ENCODE assay signal across 16 mouse cellular contexts in genomic region chr14:62245557-62245956, GRCm38 (mm10). TPM values are rescaled to one million over a fixed set of nuclear protein-coding genes. Genes with fewer than 3 reads are reported as not detected.
DNase-seq lines count a peak whose midpoint lies in the region; ATAC-seq and TF ChIP-seq lines count a peak whose summit lies in the region.
"Had no signal": no experiment of that assay in that cellular context is flagged by ENCODE, and none has a peak within 500 bp of the region (broad histone marks: within the 10 kb centered on the region; RNA-seq: fewer than 3 reads in every experiment).

No protein-coding gene starts in this region.

- H3K4me3 ChIP-seq in liver, adult 2 months (ENCODE audit: insufficient read depth, low read depth, low read length) = no peak overlapping the region
- H3K4me3 ChIP-seq in liver, embryonic 11.5 days (ENCODE audit: low read depth, low read length) = no peak overlapping the region
- H3K4me3 ChIP-seq in myocyte = no peak overlapping the region
- no peak overlapping the region for H3K4me3 ChIP-seq in stomach, postnatal 0 days (ENCODE audit: low read depth, low read length)
- H3K4me3 ChIP-seq: forebrain, embryonic 12.5 days; heart, embryonic 15.5 days had no signal

- no peak for TF ChIP-seq EP300 in stomach, postnatal 0 days (optimal IDR thresholded peaks at IDR 0.05)

- H3K79me2 ChIP-seq in liver, adult 2 months (ENCODE audit: control insufficient read depth, insufficient read depth, low read length) = no peaks in the 10 kb centered on the region
- H3K79me2 ChIP-seq in myocyte (ENCODE audit: control insufficient read depth, insufficient read depth) = no peaks in the 10 kb centered on the region

- no peak for ATAC-seq in liver, embryonic 11.5 days (replicated peaks; ENCODE audit: low FRiP score)
- ATAC-seq in granulocyte monocyte progenitor cell, adult 5-6 weeks (replicated peaks; ENCODE audit: poor library complexity, severe bottlenecking) = peak; percentile 85
- ATAC-seq in stomach, postnatal 0 days (ENCODE audit: low FRiP score, low TSS enrichment) = no peak
- ATAC-seq: hindbrain, postnatal 0 days had no signal

- no peak for TF ChIP-seq CTCF in liver, adult 2 months (IDR thresholded peaks at IDR 0.05; ENCODE audit: low read depth, low read length)
- TF ChIP-seq CTCF in stomach, postnatal 0 days (IDR thresholded peaks at IDR 0.05; ENCODE audit: low read depth) = no peak

- H3K4me2 ChIP-seq in liver, embryonic 11.5 days = no peak overlapping the region
- peak overlapping the region; percentile 22 for H3K4me2 ChIP-seq in myocyte (ENCODE audit: low read depth)
- H3K4me2 ChIP-seq in stomach, postnatal 0 days (replicated peaks; ENCODE audit: low read depth) = no peak overlapping the region
- H3K4me2 ChIP-seq: forebrain, embryonic 12.5 days; heart, embryonic 15.5 days; lung, embryonic 14.5 days had no signal

- no peaks in the 10 kb centered on the region for H3K27me3 ChIP-seq in liver, adult 2 months (ENCODE audit: control insufficient read depth, insufficient read depth, low read length)
- no peaks in the 10 kb centered on the region for H3K27me3 ChIP-seq in liver, embryonic 11.5 days (replicated peaks; ENCODE audit: control insufficient read depth, insufficient read depth, low read length)
- no peaks in the 10 kb centered on the region for H3K27me3 ChIP-seq in myocyte (ENCODE audit: control insufficient read depth, insufficient read depth, insufficient read length)
- no peaks in the 10 kb centered on the region for H3K27me3 ChIP-seq in stomach, postnatal 0 days (ENCODE audit: control insufficient read depth, insufficient read depth, low read length)
- H3K27me3 ChIP-seq: forebrain, embryonic 12.5 days; heart, embryonic 15.5 days had no signal

- H3K4me1 ChIP-seq in liver, adult 2 months (ENCODE audit: control insufficient read depth, insufficient read depth, low read length) = peaks cover 7% of the 10 kb centered on the region
- no peaks in the 10 kb centered on the region for H3K4me1 ChIP-seq in liver, embryonic 11.5 days (replicated peaks; ENCODE audit: control insufficient read depth, insufficient read depth, low read length)
- no peaks in the 10 kb centered on the region for H3K4me1 ChIP-seq in stomach, postnatal 0 days (replicated peaks; ENCODE audit: control insufficient read depth, insufficient read depth)

- H3K27ac ChIP-seq in liver, adult 2 months (replicated peaks; ENCODE audit: insufficient read depth, low read depth, low read length) = no peak overlapping the region
- H3K27ac ChIP-seq in liver, embryonic 11.5 days (ENCODE audit: low read depth, low read length) = no peak overlapping the region
- H3K27ac ChIP-seq in stomach, postnatal 0 days (replicated peaks) = no peak overlapping the region
- H3K27ac ChIP-seq: forebrain, embryonic 12.5 days; heart, embryonic 15.5 days; hindbrain, postnatal 0 days had no signal

- DNase-seq in liver, adult 2 months (ENCODE audit: extremely low read depth, low read depth, low spot score) = peak; percentile 32
- no peak for DNase-seq in liver, embryonic 11.5 days (ENCODE audit: low spot score)
- DNase-seq in R1 (ENCODE audit: low read depth, low spot score) = peak; percentile 35
- no peak for DNase-seq in stomach, postnatal 0 days (ENCODE audit: low spot score)
- DNase-seq in left cerebral cortex, adult 18-20 months (ENCODE audit: low spot score in 2 of 2) = no peak
- DNase-seq: cerebellum, adult 8-10 months; gastrocnemius, postnatal 10 days; kidney, postnatal 10 days; lung, embryonic 14.5 days; retina, postnatal 1 day; thymus, postnatal 25 days had no signal

- no peak overlapping the region for H3ac ChIP-seq in myocyte (ENCODE audit: control insufficient read depth, insufficient read length)

- H3K9me3 ChIP-seq in liver, embryonic 11.5 days (ENCODE audit: control insufficient read depth, low read length) = no peaks in the 10 kb centered on the region
- H3K9me3 ChIP-seq in stomach, postnatal 0 days (ENCODE audit: control insufficient read depth, low read length) = no peaks in the 10 kb centered on the region
- H3K9me3 ChIP-seq: forebrain, embryonic 12.5 days; heart, embryonic 15.5 days had no signal

- TF ChIP-seq POLR2A in liver, adult 2 months (IDR thresholded peaks at IDR 0.05; ENCODE audit: extremely low read depth, insufficient read depth, low read length) = no peak
- TF ChIP-seq POLR2A in myocyte (IDR thresholded peaks at IDR 0.05; ENCODE audit: insufficient read length, low read depth) = no peak

- H3K36me3 ChIP-seq in liver, adult 2 months (ENCODE audit: control insufficient read depth, insufficient read depth, low read length) = no peaks in the 10 kb centered on the region
- H3K36me3 ChIP-seq in liver, embryonic 11.5 days (ENCODE audit: control insufficient read depth, insufficient read depth, low read length) = no peaks in the 10 kb centered on the region
- H3K36me3 ChIP-seq in myocyte (ENCODE audit: control insufficient read depth, insufficient read depth) = no peaks in the 10 kb centered on the region
- H3K36me3 ChIP-seq in stomach, postnatal 0 days (ENCODE audit: control insufficient read depth, insufficient read depth, low read length) = no peaks in the 10 kb centered on the region
- H3K36me3 ChIP-seq: forebrain, embryonic 12.5 days; heart, embryonic 15.5 days had no signal

- 37% methylated on average over 4 of the region's 4 CpGs for WGBS in liver, adult 2 months
- 22% methylated on average over 4 of the region's 4 CpGs for WGBS in liver, embryonic 11.5 days
- WGBS in stomach, postnatal 0 days = 23% methylated on average over 4 of the region's 4 CpGs

- no peak overlapping the region for H3K9ac ChIP-seq in liver, adult 2 months (ENCODE audit: low read depth, low read length)
- H3K9ac ChIP-seq in liver, embryonic 11.5 days (ENCODE audit: low read depth, low read length) = no peak overlapping the region
- H3K9ac ChIP-seq in stomach, postnatal 0 days (ENCODE audit: low read length) = no peak overlapping the region
- H3K9ac ChIP-seq: forebrain, embryonic 12.5 days; heart, embryonic 15.5 days; lung, embryonic 14.5 days had no signal

TF ChIP-seq in myocyte, 11 proteins besides CTCF, POLR2A, EP300 and RAD21:
- TF ChIP-seq MYOG (IDR thresholded peaks at IDR 0.05; ENCODE audit: control insufficient read depth in 1 of 3, insufficient read depth in 1 of 3, insufficient read length in 2 of 3, low read depth in 2 of 3) (no peak), SRF (IDR thresholded peaks at IDR 0.05; ENCODE audit: control insufficient read depth, insufficient read length, low read depth) (no peak), MYOD1 (IDR thresholded peaks at IDR 0.05; ENCODE audit: control insufficient read depth in 1 of 3, insufficient read length in 2 of 3, low read depth in 2 of 3) (no peak), TCF12 (IDR thresholded peaks at IDR 0.05; ENCODE audit: insufficient read depth, poor library complexity, severe bottlenecking) (no peak)

RNA-seq across cellular contexts. Expression of gene Rnaseh2b, which starts 46.8 kb away (rescaled TPM):
- total RNA-seq in liver, adult 2 months (2014; rRNA removed) = 5.6 and 5.9 TPM in 2 replicates
- polyA plus RNA-seq in liver, adult 2 months (2012; rRNA removed) = 0.85 and 1.3 TPM in 2 replicates
- polyA plus RNA-seq in liver, embryonic 11.5 days (2014; fragmentation: Nextera tagmentation; extraction: Ambion mirVana) = 88.9 and 91.0 TPM in 2 replicates
- 86.1 and 94.1 TPM in 2 replicates for total RNA-seq in granulocyte monocyte progenitor cell, adult 5-6 weeks (2014; fragmentation: Nextera tagmentation)
- total RNA-seq in granulocyte monocyte progenitor cell, adult 5-6 weeks (2017) = 58.5 and 60.1 TPM in 2 replicates
- polyA plus RNA-seq in myocyte (2012; fragmentation: generic; extraction: Trizol) = 7.4 TPM
- 36.7 and 38.6 TPM in 2 replicates for polyA plus RNA-seq in stomach, postnatal 0 days (2015; fragmentation: Nextera tagmentation; extraction: Ambion mirVana)
- total RNA-seq in left cerebral cortex, adult 18-20 months (2021) = 10 to 100 TPM in 1 of 2 experiments, 1 to 10 TPM in 1; 8.2 to 10.8 TPM

RNA-seq across cellular contexts. Expression of gene Dleu7, which starts 47.3 kb away (rescaled TPM):
- 0.20 TPM in 1 of 2 replicates, not detected in the other for total RNA-seq in liver, adult 2 months (2014; rRNA removed)
- 0.05 TPM in 1 of 2 replicates, not detected in the other for polyA plus RNA-seq in liver, adult 2 months (2012; rRNA removed)
- polyA plus RNA-seq in liver, embryonic 11.5 days (2014; fragmentation: Nextera tagmentation; extraction: Ambion mirVana) = 0.49 and 0.55 TPM in 2 replicates
- total RNA-seq in granulocyte monocyte progenitor cell, adult 5-6 weeks (2014; fragmentation: Nextera tagmentation) = not detected in 2 replicates
- 2.2 TPM in 1 of 2 replicates, not detected in the other for total RNA-seq in granulocyte monocyte progenitor cell, adult 5-6 weeks (2017)
- polyA plus RNA-seq in myocyte (2012; fragmentation: generic; extraction: Trizol) = 0.25 TPM
- 0.18 TPM in 2 replicates for polyA plus RNA-seq in stomach, postnatal 0 days (2015; fragmentation: Nextera tagmentation; extraction: Ambion mirVana)
- 1 to 10 TPM; 6.0 to 7.0 TPM for total RNA-seq in left cerebral cortex, adult 18-20 months (2021)

Comparison
In these comparisons a context has a peak if more than half of its experiments do, and no peak if none do; other contexts are left out.
1. DNase-seq: peak in liver, adult 2 months (single experiment) and R1 (single experiment); none in liver, embryonic 11.5 days (single experiment), stomach, postnatal 0 days (single experiment) and left cerebral cortex, adult 18-20 months (0 of 2).